Mouse (Mus musculus): ENCODE results near the gene Slc30a1. TPM values are rescaled to one million over a fixed set of nuclear protein-coding genes. Genes with fewer than 3 reads are reported as not detected.

Slc30a1 gene
- 28.4 TPM for polyA plus RNA-seq (2017; shearing (Covaris generic))

DNA sequence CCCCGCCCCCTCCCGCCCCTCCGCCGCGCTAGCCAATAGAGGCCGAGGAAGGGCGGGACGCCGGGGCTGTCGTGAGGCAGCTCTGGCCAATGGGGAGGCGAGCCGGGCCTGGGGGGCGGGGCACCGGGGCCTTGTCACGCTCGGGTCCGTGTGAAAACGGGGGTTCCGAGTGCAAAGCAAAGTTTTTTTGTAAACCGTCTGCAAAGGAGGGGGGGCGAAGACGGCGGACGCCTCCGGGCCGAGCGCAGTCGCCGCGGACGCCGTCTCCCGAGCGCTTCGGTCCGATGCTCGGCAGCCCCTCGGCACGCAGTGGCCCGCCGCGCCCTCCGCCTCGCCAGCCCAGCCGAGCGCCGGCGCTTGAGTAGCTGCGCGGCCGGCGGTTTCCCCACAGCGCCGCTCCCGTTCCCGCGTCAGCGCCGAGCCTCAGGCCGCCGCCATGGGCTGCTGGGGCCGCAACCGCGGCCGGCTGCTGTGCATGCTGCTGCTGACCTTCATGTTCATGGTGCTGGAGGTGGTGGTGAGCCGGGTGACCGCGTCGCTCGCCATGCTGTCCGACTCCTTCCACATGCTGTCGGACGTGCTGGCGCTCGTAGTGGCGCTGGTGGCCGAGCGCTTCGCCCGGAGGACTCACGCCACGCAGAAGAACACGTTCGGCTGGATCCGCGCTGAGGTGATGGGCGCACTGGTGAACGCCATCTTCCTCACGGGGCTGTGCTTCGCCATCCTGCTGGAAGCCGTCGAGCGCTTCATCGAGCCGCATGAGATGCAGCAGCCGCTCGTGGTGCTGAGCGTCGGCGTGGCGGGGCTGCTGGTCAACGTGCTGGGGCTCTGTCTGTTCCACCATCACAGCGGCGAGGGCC is at the start of gene Slc30a1:
Gene Slc30a1 (plus strand): TSS at position 197 of the 860 bp plus-strand sequence.

Other genes with a start within 250 kb of the Slc30a1 start
- gene Lpgat1, start 188.9 kb upstream of the Slc30a1 start, polyA plus RNA-seq (2017; shearing (Covaris generic)): 19.8 TPM
- gene Nek2, start 85.3 kb upstream of the Slc30a1 start, polyA plus RNA-seq (2017; shearing (Covaris generic)): 0.83 TPM
- gene Rd3, start 70.6 kb downstream of the Slc30a1 start, polyA plus RNA-seq (2017; shearing (Covaris generic)): 1.2 TPM
- 85.7 TPM for gene Traf5, start 185.8 kb downstream of the Slc30a1 start, polyA plus RNA-seq (2017; shearing (Covaris generic))
- 19.3 TPM for gene Rcor3, start 231.3 kb downstream of the Slc30a1 start, polyA plus RNA-seq (2017; shearing (Covaris generic))